Mouse (Mus musculus) E14TG2a.4 (cell line): ENCODE measurements around the gene Aqr.

Experiments
- H3K27me3 ChIP-seq: 2 replicates; pipeline ENCODE4 v1.6.1; 2014; ENCODE audit warnings: low read length, control low read depth; ENCODE audit not compliant: insufficient read depth
- H3K36me3 ChIP-seq: 2 replicates; pipeline ENCODE4 v1.6.1; 2014; ENCODE audit warnings: low read length, control low read depth; ENCODE audit not compliant: insufficient read depth
- H3K4me1 ChIP-seq: replicated peaks from 2 replicates; pipeline ENCODE4 v1.6.1; 2014; ENCODE audit warnings: low read depth, low read length, control low read depth
- H3K4me3 ChIP-seq: replicated peaks from 2 replicates; pipeline ENCODE4 v1.5.1; 2014; ENCODE audit warnings: mild to moderate bottlenecking, low read length
- H3K9me3 ChIP-seq: 2 replicates; pipeline ENCODE4 v1.6.1; 2014; ENCODE audit warnings: low read length, control low read depth
- CTCF ChIP-seq: conservative IDR thresholded peaks from 2 replicates; pipeline ENCODE4 v1.5.1; 2014; ENCODE audit warnings: low read length
- NANOG ChIP-seq: IDR thresholded peaks from 2 replicates; pipeline ENCODE4 v1.6.1; 2014; ENCODE audit warnings: borderline replicate concordance, low read length, mixed read lengths
- POU5F1 ChIP-seq: IDR thresholded peaks from 2 replicates; pipeline ENCODE4 v1.6.1; 2014; ENCODE audit warnings: low read length, borderline replicate concordance

The Aqr gene

DNA sequence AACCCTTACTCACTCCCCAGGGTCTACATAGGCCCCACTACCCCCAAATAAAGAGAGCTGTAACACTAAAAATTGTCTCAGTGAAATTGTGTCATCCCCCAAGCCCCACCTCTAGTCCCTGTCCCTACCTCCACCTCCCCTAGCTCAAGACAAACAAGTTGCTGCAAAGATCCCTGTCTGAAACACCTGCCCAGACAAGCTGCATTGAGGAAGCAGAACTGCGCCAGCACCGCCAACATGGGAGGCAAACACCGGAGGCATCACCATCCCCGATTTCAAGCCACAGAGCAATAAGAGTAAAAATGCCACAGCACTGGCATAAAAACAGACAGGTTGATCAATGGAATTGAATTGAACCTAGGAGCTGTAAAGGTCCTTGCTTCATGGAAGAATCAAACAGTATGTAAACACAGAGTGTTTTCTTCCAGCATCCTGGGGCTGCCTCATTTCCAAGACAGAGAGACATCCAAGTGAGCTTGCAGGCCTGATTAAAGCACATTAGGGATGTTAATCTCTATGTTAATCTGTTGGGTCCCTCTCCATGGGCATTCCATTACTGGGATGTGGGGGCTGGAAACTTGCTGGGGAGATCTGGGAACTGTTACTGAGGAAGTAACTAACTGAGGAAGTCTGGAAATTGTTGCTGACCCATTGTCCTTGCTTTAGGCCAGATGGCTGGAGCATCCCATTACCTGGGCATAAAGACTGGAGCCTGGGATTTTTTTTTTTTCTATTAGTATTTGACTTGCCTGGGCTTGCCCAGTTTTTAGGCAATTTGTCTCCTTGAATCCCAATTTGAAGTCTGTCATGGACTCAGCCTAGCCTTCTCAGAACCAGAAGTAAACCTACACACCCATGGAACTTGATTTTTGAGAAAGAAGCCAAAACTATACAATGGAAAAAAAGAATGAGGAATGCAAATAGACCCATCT, 8.8 kb downstream of the Aqr start:
- no peaks in the 10 kb centered on the region for H3K36me3 ChIP-seq
- H3K4me3 ChIP-seq = peak overlapping the region; percentile 58
- TF ChIP-seq NANOG (peak; percentile 92), CTCF (no peak), POU5F1 (peak; percentile 60; the same call in 1 of the 2 replicates)
- peaks cover 10% of the 10 kb centered on the region for H3K9me3 ChIP-seq
- H3K27me3 ChIP-seq = no peaks in the 10 kb centered on the region
- peaks cover 46% of the 10 kb centered on the region for H3K4me1 ChIP-seq

DNA sequence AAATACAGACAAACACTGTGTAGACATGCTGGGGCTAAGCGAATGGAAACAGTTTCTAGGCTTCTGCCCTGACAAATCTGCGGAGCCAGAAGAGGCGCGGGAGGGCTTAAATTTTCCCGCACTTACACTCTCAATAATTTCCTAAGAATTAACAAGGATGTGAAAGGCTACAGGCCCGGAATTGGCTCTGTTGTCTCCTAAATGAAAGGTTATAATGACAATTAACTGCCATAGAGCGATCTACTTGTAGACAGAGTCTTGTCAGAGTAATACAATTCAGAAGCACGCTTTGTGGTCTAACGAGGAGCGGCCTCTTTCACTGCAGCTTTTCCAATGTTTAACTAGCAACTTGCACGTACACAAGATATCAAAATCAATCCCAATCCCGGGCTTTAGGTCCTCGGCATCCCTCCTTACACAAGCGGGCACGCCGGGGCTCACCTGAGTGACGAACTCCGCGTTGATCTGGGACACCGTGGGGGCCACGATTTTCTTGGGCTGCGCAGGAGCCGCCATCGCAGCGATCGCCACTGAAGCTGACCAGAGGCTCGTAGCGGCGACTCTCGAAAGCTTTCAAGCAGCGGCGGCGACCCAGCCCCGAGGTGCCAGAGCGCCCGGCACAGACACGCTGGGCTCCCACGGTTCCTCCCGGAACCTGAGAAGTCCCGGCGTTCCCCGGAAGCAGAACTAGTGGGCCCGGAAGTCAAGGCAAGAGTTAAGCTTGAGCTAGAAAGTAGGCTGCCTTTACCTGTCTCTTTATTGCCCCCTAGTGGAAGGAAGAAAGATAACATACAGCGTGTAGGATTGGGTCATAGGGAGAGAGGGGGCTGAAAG, 12.0 kb downstream of the Aqr start:
- no peaks in the 10 kb centered on the region for H3K27me3 ChIP-seq
- TF ChIP-seq CTCF (peak; percentile 83), NANOG (no peak)
- peak overlapping the region; percentile 98 for H3K4me3 ChIP-seq
- peaks cover 59% of the 10 kb centered on the region for H3K4me1 ChIP-seq
- peaks cover 2% of the 10 kb centered on the region for H3K9me3 ChIP-seq
- H3K36me3 ChIP-seq = peaks cover 24% of the 10 kb centered on the region

DNA sequence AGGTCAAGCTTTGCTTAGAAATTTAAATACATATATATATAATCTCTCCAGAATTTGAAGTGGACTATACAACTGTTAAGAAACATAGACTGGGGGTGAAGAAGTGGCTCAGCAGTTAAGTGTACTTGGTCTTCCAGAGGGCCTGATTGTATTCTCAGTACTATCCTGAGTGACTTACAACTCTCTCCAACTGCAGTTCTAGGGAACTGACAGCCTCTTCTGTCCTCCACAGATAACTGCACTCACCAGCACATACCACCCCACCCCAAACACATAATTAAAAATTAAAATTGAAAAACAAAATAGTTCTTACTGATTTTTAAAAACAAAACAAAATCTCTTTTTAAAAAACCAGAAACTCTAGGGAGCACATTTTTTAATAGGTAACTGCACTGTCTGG, 13.6 kb downstream of the Aqr start:
- H3K36me3 ChIP-seq = peaks cover 37% of the 10 kb centered on the region
- TF ChIP-seq NANOG (no peak), CTCF (no peak), POU5F1 (no peak)
- H3K27me3 ChIP-seq = no peaks in the 10 kb centered on the region
- H3K4me3 ChIP-seq = no peak overlapping the region
- peaks cover 50% of the 10 kb centered on the region for H3K4me1 ChIP-seq
- H3K9me3 ChIP-seq = no peaks in the 10 kb centered on the region

DNA sequence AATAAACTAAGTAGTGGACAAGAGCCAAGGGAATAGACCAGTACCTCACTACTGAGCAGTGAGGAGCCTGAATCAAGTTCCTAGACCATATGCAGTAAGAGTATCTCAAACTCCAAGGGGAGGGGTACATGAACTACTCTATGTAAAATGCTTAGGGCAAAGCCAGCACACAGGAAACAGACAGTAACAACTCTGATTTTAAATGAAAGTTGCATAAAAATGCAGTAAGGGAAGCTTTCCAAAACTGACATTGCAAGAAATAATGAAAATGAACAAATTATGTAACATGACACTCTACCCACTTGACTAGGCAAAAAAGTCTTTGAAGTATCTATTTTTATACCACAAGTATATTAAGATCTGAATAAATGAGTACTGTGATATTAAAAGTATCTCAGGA, 19.0 kb downstream of the Aqr start:
- H3K4me3 ChIP-seq = no peak overlapping the region
- TF ChIP-seq POU5F1 (no peak), CTCF (no peak), NANOG (no peak)
- peaks cover 88% of the 10 kb centered on the region for H3K36me3 ChIP-seq

DNA sequence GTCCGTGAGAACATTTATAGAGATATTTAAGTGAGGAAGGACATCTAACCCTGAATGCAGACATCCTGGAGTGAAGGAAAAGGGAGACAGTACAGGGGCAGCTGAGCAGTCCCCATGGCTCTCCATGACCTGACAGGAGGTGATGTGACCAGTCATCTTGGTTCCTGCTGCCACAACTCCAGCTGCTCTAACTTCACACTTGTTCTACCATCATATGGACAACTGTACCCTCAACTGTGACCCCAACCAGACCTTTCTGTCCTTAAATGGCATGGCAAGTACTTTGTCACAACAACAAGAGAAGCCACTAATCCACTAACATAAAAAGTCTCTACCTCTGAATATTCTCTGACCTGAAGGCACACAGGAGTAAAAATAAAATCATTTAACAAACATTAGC, 24.8 kb downstream of the Aqr start:
- TF ChIP-seq POU5F1 (no peak), NANOG (no peak), CTCF (no peak)

More for the DNA sequence above, 19.0 kb downstream of the Aqr start:
- Histone ChIP-seq H3K4me1 (peaks cover 13% of the 10 kb centered on the region), H3K27me3 (no peaks in the 10 kb centered on the region), H3K9me3 (0 out of 2 replicates have a peak, but pooled peaks cover 5% of the 10 kb centered on the region)

DNA sequence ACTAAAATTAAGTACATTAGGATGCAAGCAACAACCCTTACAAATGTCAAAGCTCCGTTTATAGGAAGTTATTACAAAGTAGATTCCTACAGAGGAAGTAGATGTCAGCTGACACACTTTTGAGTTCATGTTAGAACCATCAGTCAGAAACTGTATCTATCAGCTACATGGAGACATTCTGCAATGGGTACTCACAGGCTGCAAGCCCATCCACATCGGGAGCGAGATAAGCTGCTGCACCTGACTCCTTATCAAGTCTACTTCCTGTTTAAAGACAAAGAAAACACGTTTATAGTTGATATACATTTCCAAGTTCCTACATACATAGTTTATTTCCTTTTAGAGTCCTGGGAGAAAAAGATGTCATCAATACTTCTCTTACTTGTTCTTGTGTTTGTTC, 29.5 kb downstream of the Aqr start:
- no peak for TF ChIP-seq CTCF
- no peak for TF ChIP-seq NANOG
- TF ChIP-seq POU5F1 = no peak
- Histone ChIP-seq H3K4me3 (no peak overlapping the region), H3K9me3 (no peaks in the 10 kb centered on the region), H3K27me3 (no peaks in the 10 kb centered on the region), H3K36me3 (peaks cover 92% of the 10 kb centered on the region), H3K4me1 (no peaks in the 10 kb centered on the region)

More for the DNA sequence above, 24.8 kb downstream of the Aqr start:
- 0 out of 2 replicates have a peak, but pooled peaks cover 5% of the 10 kb centered on the region for H3K9me3 ChIP-seq
- no peak overlapping the region for H3K4me3 ChIP-seq
- H3K27me3 ChIP-seq = no peaks in the 10 kb centered on the region
- H3K4me1 ChIP-seq = no peaks in the 10 kb centered on the region
- H3K36me3 ChIP-seq = peaks cover 94% of the 10 kb centered on the region

DNA sequence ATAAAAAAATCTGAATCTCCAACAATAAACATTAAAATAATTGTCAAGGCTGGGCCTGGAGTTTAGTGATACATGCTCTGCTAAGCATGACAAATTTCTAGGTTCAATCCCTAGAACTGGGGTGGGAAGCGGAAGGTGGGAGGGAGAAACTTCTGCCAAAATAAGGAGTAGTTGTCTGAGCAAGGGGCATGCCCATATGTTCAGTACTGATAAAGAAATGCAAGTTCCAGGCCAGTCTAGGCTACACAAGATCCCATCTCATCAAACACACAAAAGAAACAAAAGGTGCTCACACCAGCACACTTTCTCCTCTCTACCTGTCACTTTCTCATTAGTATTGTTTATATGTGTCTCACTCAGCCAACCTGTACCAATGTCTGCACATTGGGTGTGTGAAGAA, 30.2 kb downstream of the Aqr start:
- Histone ChIP-seq H3K9me3 (no peaks in the 10 kb centered on the region), H3K4me1 (no peaks in the 10 kb centered on the region), H3K27me3 (no peaks in the 10 kb centered on the region), H3K4me3 (no peak overlapping the region), H3K36me3 (peaks cover 94% of the 10 kb centered on the region)
- TF ChIP-seq POU5F1 (no peak), NANOG (no peak), CTCF (no peak)

DNA sequence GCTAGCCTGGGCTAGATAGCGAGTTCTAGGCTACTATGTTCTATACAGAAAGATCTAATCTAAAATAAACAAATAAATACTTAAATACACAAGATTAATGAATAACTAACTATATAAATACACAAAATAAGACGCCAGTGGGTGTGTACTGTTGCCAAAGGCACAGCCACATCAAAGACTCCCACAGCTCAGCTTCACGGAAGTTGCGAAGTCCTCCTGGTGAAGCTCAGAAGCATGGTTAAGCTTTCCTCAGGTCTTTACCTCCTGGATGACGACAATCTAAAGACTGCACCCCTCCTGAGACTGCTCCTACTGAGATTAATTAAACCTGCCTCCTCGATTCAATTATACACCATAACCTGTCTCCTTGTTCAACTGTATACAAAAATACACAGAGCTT, 33.6 kb downstream of the Aqr start:
- no peaks in the 10 kb centered on the region for H3K4me1 ChIP-seq
- H3K36me3 ChIP-seq = peaks cover 96% of the 10 kb centered on the region
- H3K9me3 ChIP-seq = no peaks in the 10 kb centered on the region
- H3K4me3 ChIP-seq = no peak overlapping the region
- TF ChIP-seq CTCF (no peak), NANOG (no peak)
- H3K27me3 ChIP-seq = no peaks in the 10 kb centered on the region
